Mouse (Mus musculus): ENCODE measurements around the gene Ufsp1. TPM values are rescaled to one million over a fixed set of nuclear protein-coding genes. Genes with fewer than 3 reads are reported as not detected.

The Ufsp1 gene
- total RNA-seq, 1 experiment, result 6.3 TPM

- DNase-seq (ENCODE audit: low read depth, low spot score), result peak; percentile 89
- in situ Hi-C loops (cut with MboI; ENCODE audit: low sequenced_read_pairs in 2 of 2, unreplicated experiment in 2 of 2), result no loop called here
- peak overlapping the region; percentile 67; the same call in 1 of the 2 replicates for H3K9ac ChIP-seq (ENCODE audit: insufficient read depth, low read depth, low read length, poor library complexity, severe bottlenecking)
- peaks cover 13 to 28% of the 10 kb centered on the region in 2 experiments; a peak in 3 of 4 replicates for H3K4me1 ChIP-seq (ENCODE audit: control insufficient read depth in 2 of 2, insufficient read depth in 2 of 2, low read length in 2 of 2, poor library complexity in 1 of 2)
- H3K27ac ChIP-seq (ENCODE audit: insufficient read depth, low read depth, low read length, poor library complexity, severe bottlenecking), result peak overlapping the region; percentile 53; the same call in 1 of the 2 replicates
- no peaks in the 10 kb centered on the region for H3K9me3 ChIP-seq (ENCODE audit: control insufficient read depth, insufficient read depth, low read depth, low read length)
- H3K4me3 ChIP-seq (ENCODE audit: insufficient read depth in 1 of 2, low read depth in 1 of 2, low read length in 2 of 2, poor library complexity in 1 of 2, severe bottlenecking in 1 of 2), result peak overlapping the region; percentile 56 to 68
- no peaks in the 10 kb centered on the region for H3K36me3 ChIP-seq (ENCODE audit: control insufficient read depth, insufficient read depth, low read length, poor library complexity, severe bottlenecking)
- TF ChIP-seq MAFK (IDR thresholded peaks at IDR 0.05; ENCODE audit: insufficient read depth, low read depth, low read length), result no peak
- no peak for TF ChIP-seq CHD2 (IDR thresholded peaks at IDR 0.05; ENCODE audit: low read depth, low read length)
- TF ChIP-seq ZNF384 (IDR thresholded peaks at IDR 0.05; ENCODE audit: low read depth, low read length), result peak; percentile 91
- TF ChIP-seq HCFC1 (IDR thresholded peaks at IDR 0.05; ENCODE audit: borderline replicate concordance, insufficient read depth, low read length), result peak; percentile 89
- TF ChIP-seq ZC3H11A (IDR thresholded peaks at IDR 0.05; ENCODE audit: borderline replicate concordance, low read depth, low read length), result no peak
Measured at GRCm38 (mm10) chr5:137338256-137338655, 43.8 kb downstream of the Ufsp1 start.

- H3K9ac ChIP-seq (ENCODE audit: insufficient read depth, low read depth, low read length, poor library complexity, severe bottlenecking), result peak overlapping the region; percentile 67; the same call in 1 of the 2 replicates
- H3K4me1 ChIP-seq (ENCODE audit: control insufficient read depth in 2 of 2, insufficient read depth in 2 of 2, low read length in 2 of 2, poor library complexity in 1 of 2), result peaks cover 13 to 28% of the 10 kb centered on the region in 2 experiments; a peak in 3 of 4 replicates
- TF ChIP-seq ZNF384 (IDR thresholded peaks at IDR 0.05; ENCODE audit: low read depth, low read length) (peak; percentile 96), ZC3H11A (IDR thresholded peaks at IDR 0.05; ENCODE audit: borderline replicate concordance, low read depth, low read length) (no peak)
- in situ Hi-C loops (cut with MboI; ENCODE audit: low sequenced_read_pairs in 2 of 2, unreplicated experiment in 2 of 2), result no loop called here
- DNase-seq (ENCODE audit: low read depth, low spot score), result no peak
- H3K27ac ChIP-seq (ENCODE audit: insufficient read depth, low read depth, low read length, poor library complexity, severe bottlenecking), result peak overlapping the region; percentile 55
- H3K36me3 ChIP-seq (ENCODE audit: control insufficient read depth, insufficient read depth, low read length, poor library complexity, severe bottlenecking), result no peaks in the 10 kb centered on the region
- H3K4me3 ChIP-seq (ENCODE audit: insufficient read depth in 1 of 2, low read depth in 1 of 2, low read length in 2 of 2, poor library complexity in 1 of 2, severe bottlenecking in 1 of 2), result peak overlapping the region; percentile 56 to 68
- H3K9me3 ChIP-seq (ENCODE audit: control insufficient read depth, insufficient read depth, low read depth, low read length), result no peaks in the 10 kb centered on the region
Measured at GRCm38 (mm10) chr5:137338663-137339289, 44.3 kb downstream of the Ufsp1 start.

GRCm38 (mm10) chr5:137339290-137339979 is 45.0 kb downstream of the Ufsp1 start:
- no peak for TF ChIP-seq CHD2 (IDR thresholded peaks at IDR 0.05; ENCODE audit: low read depth, low read length)
- no peak for TF ChIP-seq MAFK (IDR thresholded peaks at IDR 0.05; ENCODE audit: insufficient read depth, low read depth, low read length)
- no peak for TF ChIP-seq HCFC1 (IDR thresholded peaks at IDR 0.05; ENCODE audit: borderline replicate concordance, insufficient read depth, low read length)
- no peak for TF ChIP-seq ZNF384 (IDR thresholded peaks at IDR 0.05; ENCODE audit: low read depth, low read length)
- TF ChIP-seq ZC3H11A (IDR thresholded peaks at IDR 0.05; ENCODE audit: borderline replicate concordance, low read depth, low read length), result no peak
- Histone ChIP-seq H3K9ac (ENCODE audit: insufficient read depth, low read depth, low read length, poor library complexity, severe bottlenecking) (peak overlapping the region; percentile 44; the same call in 1 of the 2 replicates), H3K4me1 (ENCODE audit: control insufficient read depth in 2 of 2, insufficient read depth in 2 of 2, low read length in 2 of 2, poor library complexity in 1 of 2) (peaks cover 12 to 28% of the 10 kb centered on the region in 2 experiments; a peak in 3 of 4 replicates), H3K36me3 (ENCODE audit: control insufficient read depth, insufficient read depth, low read length, poor library complexity, severe bottlenecking) (no peaks in the 10 kb centered on the region), H3K4me3 (ENCODE audit: insufficient read depth in 1 of 2, low read depth in 1 of 2, low read length in 2 of 2, poor library complexity in 1 of 2, severe bottlenecking in 1 of 2) (peak overlapping the region; percentile 31 to 68), H3K9me3 (ENCODE audit: control insufficient read depth, insufficient read depth, low read depth, low read length) (no peaks in the 10 kb centered on the region), H3K27ac (ENCODE audit: insufficient read depth, low read depth, low read length, poor library complexity, severe bottlenecking) (peak overlapping the region; percentile 55)
- peak; percentile 51 for DNase-seq (ENCODE audit: low read depth, low spot score)
- in situ Hi-C loops (cut with MboI; ENCODE audit: low sequenced_read_pairs in 2 of 2, unreplicated experiment in 2 of 2), result no loop called here

GRCm38 (mm10) chr5:137340222-137340621 is 45.8 kb downstream of the Ufsp1 start:
- in situ Hi-C loops (cut with MboI; ENCODE audit: low sequenced_read_pairs in 2 of 2, unreplicated experiment in 2 of 2), result no loop called here
- Histone ChIP-seq H3K36me3 (ENCODE audit: control insufficient read depth, insufficient read depth, low read length, poor library complexity, severe bottlenecking) (no peaks in the 10 kb centered on the region), H3K4me1 (ENCODE audit: control insufficient read depth in 2 of 2, insufficient read depth in 2 of 2, low read length in 2 of 2, poor library complexity in 1 of 2) (peaks cover 5 to 23% of the 10 kb centered on the region in 2 experiments; a peak in 3 of 4 replicates), H3K4me3 (ENCODE audit: insufficient read depth in 1 of 2, low read depth in 1 of 2, low read length in 2 of 2, poor library complexity in 1 of 2, severe bottlenecking in 1 of 2) (no peak overlapping the region), H3K9ac (ENCODE audit: insufficient read depth, low read depth, low read length, poor library complexity, severe bottlenecking) (no peak overlapping the region), H3K27ac (ENCODE audit: insufficient read depth, low read depth, low read length, poor library complexity, severe bottlenecking) (no peak overlapping the region), H3K9me3 (ENCODE audit: control insufficient read depth, insufficient read depth, low read depth, low read length) (no peaks in the 10 kb centered on the region)
- DNase-seq (ENCODE audit: low read depth, low spot score), result no peak
- no peak for TF ChIP-seq HCFC1 (IDR thresholded peaks at IDR 0.05; ENCODE audit: borderline replicate concordance, insufficient read depth, low read length)
- no peak for TF ChIP-seq MAFK (IDR thresholded peaks at IDR 0.05; ENCODE audit: insufficient read depth, low read depth, low read length)
- TF ChIP-seq CHD2 (IDR thresholded peaks at IDR 0.05; ENCODE audit: low read depth, low read length), result no peak
- TF ChIP-seq ZC3H11A (IDR thresholded peaks at IDR 0.05; ENCODE audit: borderline replicate concordance, low read depth, low read length), result no peak
- no peak for TF ChIP-seq ZNF384 (IDR thresholded peaks at IDR 0.05; ENCODE audit: low read depth, low read length)

Data from ES-E14 (cell line).